Mouse (Mus musculus): ENCODE data around the gene Nuak2. TPM values are rescaled to one million over a fixed set of nuclear protein-coding genes. Genes with fewer than 3 reads are reported as not detected.
"Not testable (repeated sequence)": the region's sequence is repeated elsewhere in the genome, so short reads cannot be mapped to it uniquely, and the experiment has no call there.

Nuak2 gene
- polyA plus RNA-seq, 1 experiment from 2014 or later, result 11.1 TPM

- not testable (repeated sequence) for H3K9ac ChIP-seq (ENCODE audit: low read depth, low read length); H3K36me3 ChIP-seq (ENCODE audit: control insufficient read depth, insufficient read depth, low read length); ATAC-seq; H3K9me3 ChIP-seq (ENCODE audit: control insufficient read depth, low read length); H3K4me2 ChIP-seq (ENCODE audit: low read length); H3K27ac ChIP-seq (ENCODE audit: low read depth, low read length); H3K4me1 ChIP-seq (ENCODE audit: control insufficient read depth, insufficient read depth, low read depth, low read length); H3K4me3 ChIP-seq (ENCODE audit: low read length); H3K27me3 ChIP-seq (replicated peaks; ENCODE audit: control insufficient read depth, insufficient read depth, low read length)
Measured at GRCm38 (mm10) chr1:132349049-132349448, 33.1 kb downstream of the Nuak2 start.

DNA sequence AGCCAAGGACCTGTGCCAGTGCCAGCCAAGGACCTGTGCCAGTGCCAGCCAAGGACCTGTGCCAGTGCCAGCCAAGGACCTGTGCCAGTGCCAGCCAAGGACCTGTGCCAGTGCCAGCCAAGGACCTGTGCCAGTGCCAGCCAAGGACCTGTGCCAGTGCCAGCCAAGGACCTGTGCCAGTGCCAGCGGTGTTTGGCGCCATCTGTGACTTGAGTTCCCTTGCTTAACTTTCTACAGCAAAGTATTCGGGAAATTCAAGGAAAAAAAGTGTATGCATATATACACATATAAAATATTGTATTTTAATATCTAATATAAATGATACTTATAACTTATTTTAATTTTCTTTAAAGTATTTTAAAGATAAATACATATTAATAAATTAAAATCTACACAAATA lies 33.7 kb downstream of the Nuak2 start:
- 82% methylated on average over 3 of the region's 3 CpGs for WGBS
- not testable (repeated sequence) for H3K4me2 ChIP-seq (ENCODE audit: low read length); H3K4me1 ChIP-seq (ENCODE audit: control insufficient read depth, insufficient read depth, low read depth, low read length); H3K27ac ChIP-seq (ENCODE audit: low read depth, low read length); ATAC-seq; H3K27me3 ChIP-seq (replicated peaks; ENCODE audit: control insufficient read depth, insufficient read depth, low read length); H3K36me3 ChIP-seq (ENCODE audit: control insufficient read depth, insufficient read depth, low read length); H3K9me3 ChIP-seq (ENCODE audit: control insufficient read depth, low read length); H3K4me3 ChIP-seq (ENCODE audit: low read length); H3K9ac ChIP-seq (ENCODE audit: low read depth, low read length)

- H3K9ac ChIP-seq (ENCODE audit: low read depth, low read length), result no peak overlapping the region
- no peak for ATAC-seq
- 93% methylated on average over 4 of the region's 4 CpGs for WGBS
Measured at GRCm38 (mm10) chr1:132351058-132351457, 35.1 kb downstream of the Nuak2 start.

DNA sequence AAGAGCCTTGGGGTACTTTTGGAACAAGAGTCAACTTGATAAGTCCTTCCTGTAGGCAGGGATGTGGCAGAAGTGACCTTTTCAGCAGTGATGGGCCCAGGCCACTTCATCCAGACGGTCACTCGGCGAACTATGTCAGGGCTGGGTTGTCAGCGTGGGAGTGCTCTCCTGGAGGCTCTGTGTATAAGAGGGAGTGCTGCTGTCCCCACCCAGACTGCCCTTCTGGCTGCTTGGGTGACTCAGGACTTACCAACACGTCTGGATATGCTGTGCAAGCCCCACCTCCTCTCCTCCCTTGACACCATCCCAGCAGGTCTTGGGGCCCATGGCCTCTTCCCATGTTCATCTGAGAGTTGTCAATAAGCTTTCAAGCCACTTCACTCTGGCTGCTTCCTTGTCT lies 37.5 kb downstream of the Nuak2 start:
- no peak for ATAC-seq
- 71% methylated on average over 5 of the region's 5 CpGs for WGBS
- peaks cover 3% of the 10 kb centered on the region; the same call in 1 of the 2 replicates for H3K4me1 ChIP-seq (ENCODE audit: control insufficient read depth, insufficient read depth, low read depth, low read length)
- H3K9me3 ChIP-seq (ENCODE audit: control insufficient read depth, low read length), result no peaks in the 10 kb centered on the region
- H3K36me3 ChIP-seq (ENCODE audit: control insufficient read depth, insufficient read depth, low read length), result peaks cover 2% of the 10 kb centered on the region
- no peaks in the 10 kb centered on the region for H3K27me3 ChIP-seq (replicated peaks; ENCODE audit: control insufficient read depth, insufficient read depth, low read length)
- no peak overlapping the region for H3K4me2 ChIP-seq (ENCODE audit: low read length)
- no peak overlapping the region for H3K9ac ChIP-seq (ENCODE audit: low read depth, low read length)
- no peak overlapping the region for H3K27ac ChIP-seq (ENCODE audit: low read depth, low read length)
- no peak overlapping the region for H3K4me3 ChIP-seq (ENCODE audit: low read length)

More at GRCm38 (mm10) chr1:132351058-132351457, 35.1 kb downstream of the Nuak2 start:
- Histone ChIP-seq H3K36me3 (ENCODE audit: control insufficient read depth, insufficient read depth, low read length) (no peaks in the 10 kb centered on the region), H3K4me2 (ENCODE audit: low read length) (no peak overlapping the region), H3K9me3 (ENCODE audit: control insufficient read depth, low read length) (no peaks in the 10 kb centered on the region), H3K4me1 (ENCODE audit: control insufficient read depth, insufficient read depth, low read depth, low read length) (peaks cover 3% of the 10 kb centered on the region; the same call in 1 of the 2 replicates), H3K27me3 (replicated peaks; ENCODE audit: control insufficient read depth, insufficient read depth, low read length) (no peaks in the 10 kb centered on the region), H3K4me3 (ENCODE audit: low read length) (no peak overlapping the region), H3K27ac (ENCODE audit: low read depth, low read length) (no peak overlapping the region)

DNA sequence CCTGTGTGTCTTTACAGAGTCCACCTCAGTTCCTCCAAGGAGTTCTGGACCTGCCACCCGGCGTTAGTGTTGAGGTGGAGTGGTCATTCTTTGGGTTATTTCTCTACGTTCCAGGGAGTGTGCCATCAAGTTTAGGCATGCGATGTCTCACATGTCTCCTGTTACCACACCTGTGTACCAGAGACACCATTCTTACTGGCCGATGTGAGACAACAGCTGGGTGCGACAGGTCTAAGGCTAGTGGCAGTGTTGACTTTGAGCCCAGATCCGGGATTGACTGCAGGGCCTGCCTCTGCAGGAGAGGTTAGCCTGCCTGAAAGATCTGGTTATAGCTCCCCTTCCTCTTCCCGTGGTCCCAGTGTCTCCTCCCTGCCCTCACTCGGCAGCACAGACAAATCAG lies 38.3 kb downstream of the Nuak2 start:
- Histone ChIP-seq H3K27me3 (replicated peaks; ENCODE audit: control insufficient read depth, insufficient read depth, low read length) (no peaks in the 10 kb centered on the region), H3K4me3 (ENCODE audit: low read length) (no peak overlapping the region), H3K4me2 (ENCODE audit: low read length) (no peak overlapping the region), H3K27ac (ENCODE audit: low read depth, low read length) (no peak overlapping the region), H3K9ac (ENCODE audit: low read depth, low read length) (no peak overlapping the region), H3K4me1 (ENCODE audit: control insufficient read depth, insufficient read depth, low read depth, low read length) (peaks cover 3% of the 10 kb centered on the region; the same call in 1 of the 2 replicates), H3K36me3 (ENCODE audit: control insufficient read depth, insufficient read depth, low read length) (peaks cover 10% of the 10 kb centered on the region), H3K9me3 (ENCODE audit: control insufficient read depth, low read length) (no peaks in the 10 kb centered on the region)
- ATAC-seq, result no peak
- WGBS, result 79% methylated on average over 9 of the region's 9 CpGs

DNA sequence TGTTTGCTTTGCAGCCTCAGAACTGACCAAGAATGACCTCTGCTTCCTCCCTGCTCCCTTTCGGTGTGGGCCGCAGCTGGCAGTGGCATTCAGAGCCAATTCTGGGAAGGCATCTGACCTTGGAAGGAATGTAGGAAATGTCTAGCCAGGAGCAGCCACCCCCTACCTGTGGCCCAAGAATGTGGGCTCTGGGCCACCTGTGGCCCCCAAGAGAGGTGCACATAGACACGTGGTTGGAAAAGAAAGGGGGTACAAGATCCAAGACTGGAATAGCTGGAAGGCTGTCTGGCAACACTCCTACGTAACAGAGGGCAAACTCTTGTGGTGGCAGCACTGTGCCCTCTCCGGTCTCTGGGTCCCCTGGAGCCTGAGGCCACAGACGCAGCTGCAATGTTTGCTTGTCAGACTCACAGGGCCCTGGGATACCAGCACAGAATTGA lies 39.3 kb downstream of the Nuak2 start:
- Histone ChIP-seq H3K9ac (ENCODE audit: low read depth, low read length) (no peak overlapping the region), H3K4me2 (ENCODE audit: low read length) (no peak overlapping the region), H3K27me3 (replicated peaks; ENCODE audit: control insufficient read depth, insufficient read depth, low read length) (no peaks in the 10 kb centered on the region), H3K27ac (ENCODE audit: low read depth, low read length) (no peak overlapping the region), H3K4me3 (ENCODE audit: low read length) (no peak overlapping the region), H3K36me3 (ENCODE audit: control insufficient read depth, insufficient read depth, low read length) (peaks cover 16% of the 10 kb centered on the region), H3K4me1 (ENCODE audit: control insufficient read depth, insufficient read depth, low read depth, low read length) (peaks cover 3% of the 10 kb centered on the region; the same call in 1 of the 2 replicates), H3K9me3 (ENCODE audit: control insufficient read depth, low read length) (no peaks in the 10 kb centered on the region)
- 37% methylated on average over 6 of the region's 6 CpGs for WGBS
- ATAC-seq, result peak; percentile 43; the same call in 1 of the 2 replicates

GRCm38 (mm10) chr1:132355841-132356242 lies 39.9 kb downstream of the Nuak2 start:
- Histone ChIP-seq H3K36me3 (ENCODE audit: control insufficient read depth, insufficient read depth, low read length) (peaks cover 23% of the 10 kb centered on the region), H3K4me2 (ENCODE audit: low read length) (no peak overlapping the region), H3K9ac (ENCODE audit: low read depth, low read length) (no peak overlapping the region), H3K9me3 (ENCODE audit: control insufficient read depth, low read length) (no peaks in the 10 kb centered on the region), H3K27ac (ENCODE audit: low read depth, low read length) (peak overlapping the region; percentile 48; the same call in 1 of the 2 replicates), H3K4me3 (ENCODE audit: low read length) (no peak overlapping the region), H3K4me1 (ENCODE audit: control insufficient read depth, insufficient read depth, low read depth, low read length) (peaks cover 3% of the 10 kb centered on the region; the same call in 1 of the 2 replicates), H3K27me3 (replicated peaks; ENCODE audit: control insufficient read depth, insufficient read depth, low read length) (no peaks in the 10 kb centered on the region)
- ATAC-seq, result peak; percentile 72
- WGBS, result 0% methylated on average over 3 of the region's 3 CpGs

DNA sequence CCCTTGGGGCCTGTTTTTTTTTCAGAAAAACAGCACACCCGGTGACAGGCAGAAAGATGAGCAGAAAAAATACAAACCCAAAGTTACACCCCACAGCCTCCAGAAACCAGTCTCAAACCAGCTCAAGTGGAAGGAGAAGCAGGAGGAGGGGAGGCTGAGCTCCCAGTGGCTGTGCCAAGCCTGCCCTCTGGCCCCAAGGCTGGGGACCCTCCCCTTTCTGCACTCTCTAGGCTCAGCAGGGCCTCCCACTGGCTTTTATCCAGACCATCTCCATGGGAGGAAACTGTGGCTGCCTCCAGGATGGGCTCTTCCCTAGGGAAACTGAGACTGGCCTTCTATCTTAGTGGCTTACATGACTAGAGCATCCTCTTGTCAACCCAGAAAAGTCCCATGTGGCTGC lies 40.9 kb downstream of the Nuak2 start:
- no peaks in the 10 kb centered on the region for H3K27me3 ChIP-seq (replicated peaks; ENCODE audit: control insufficient read depth, insufficient read depth, low read length)
- no peak for ATAC-seq
- H3K36me3 ChIP-seq (ENCODE audit: control insufficient read depth, insufficient read depth, low read length), result peaks cover 26% of the 10 kb centered on the region
- no peak overlapping the region for H3K4me3 ChIP-seq (ENCODE audit: low read length)
- H3K4me1 ChIP-seq (ENCODE audit: control insufficient read depth, insufficient read depth, low read depth, low read length), result peaks cover 3% of the 10 kb centered on the region; the same call in 1 of the 2 replicates
- no peaks in the 10 kb centered on the region for H3K9me3 ChIP-seq (ENCODE audit: control insufficient read depth, low read length)
- H3K27ac ChIP-seq (ENCODE audit: low read depth, low read length), result no peak overlapping the region
- 48% methylated on average over 1 of the region's 1 CpGs for WGBS
- no peak overlapping the region for H3K4me2 ChIP-seq (ENCODE audit: low read length)
- no peak overlapping the region; the same call in 1 of the 2 replicates for H3K9ac ChIP-seq (ENCODE audit: low read depth, low read length)

GRCm38 (mm10) chr1:132361959-132362358 lies 46.0 kb downstream of the Nuak2 start:
- no peak overlapping the region for H3K4me3 ChIP-seq (ENCODE audit: low read length)
- no peaks in the 10 kb centered on the region for H3K27me3 ChIP-seq (replicated peaks; ENCODE audit: control insufficient read depth, insufficient read depth, low read length)
- no peak overlapping the region for H3K9ac ChIP-seq (ENCODE audit: low read depth, low read length)
- no peak overlapping the region for H3K27ac ChIP-seq (ENCODE audit: low read depth, low read length)
- no peaks in the 10 kb centered on the region for H3K9me3 ChIP-seq (ENCODE audit: control insufficient read depth, low read length)
- no peak for ATAC-seq
- peaks cover 26% of the 10 kb centered on the region for H3K36me3 ChIP-seq (ENCODE audit: control insufficient read depth, insufficient read depth, low read length)
- no peak overlapping the region for H3K4me2 ChIP-seq (ENCODE audit: low read length)
- WGBS, result 88% methylated on average over 6 of the region's 6 CpGs
- H3K4me1 ChIP-seq (ENCODE audit: control insufficient read depth, insufficient read depth, low read depth, low read length), result peaks cover 5% of the 10 kb centered on the region

DNA sequence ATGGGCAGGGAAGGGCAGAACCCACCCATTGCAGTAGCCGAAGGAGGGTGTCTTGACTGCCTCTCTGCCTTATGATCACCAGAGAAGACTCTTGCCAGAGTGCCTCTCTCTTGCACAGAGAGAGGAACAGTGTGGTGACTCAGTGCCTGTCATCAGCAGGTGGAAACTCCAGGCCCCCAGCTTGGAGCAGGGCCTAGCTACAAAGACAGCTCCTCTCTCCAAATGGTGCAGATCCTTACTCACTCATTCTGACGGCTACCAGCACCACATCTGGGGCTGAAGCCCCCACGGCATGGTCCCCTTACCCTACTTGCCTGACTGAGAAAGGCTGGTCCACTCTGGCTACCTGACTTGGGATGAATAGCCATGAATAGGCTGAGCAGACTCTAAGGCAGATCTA lies 48.5 kb downstream of the Nuak2 start:
- Histone ChIP-seq H3K4me1 (ENCODE audit: control insufficient read depth, insufficient read depth, low read depth, low read length) (peaks cover 13% of the 10 kb centered on the region), H3K36me3 (ENCODE audit: control insufficient read depth, insufficient read depth, low read length) (peaks cover 15% of the 10 kb centered on the region), H3K9ac (ENCODE audit: low read depth, low read length) (no peak overlapping the region), H3K27ac (ENCODE audit: low read depth, low read length) (peak overlapping the region; percentile 13; the same call in 1 of the 2 replicates), H3K27me3 (replicated peaks; ENCODE audit: control insufficient read depth, insufficient read depth, low read length) (no peaks in the 10 kb centered on the region), H3K9me3 (ENCODE audit: control insufficient read depth, low read length) (no peaks in the 10 kb centered on the region), H3K4me2 (ENCODE audit: low read length) (no peak overlapping the region), H3K4me3 (ENCODE audit: low read length) (no peak overlapping the region)
- 83% methylated on average over 3 of the region's 3 CpGs for WGBS
- ATAC-seq, result no peak
